Mouse (Mus musculus): ENCODE measurements around the gene Map2k5.

The Map2k5 gene

GRCm38 (mm10) chr9:63144502-63145248, 233.0 kb downstream of the Map2k5 start:
- no peak for DNase-seq

GRCm38 (mm10) chr9:63143641-63144501, 233.8 kb downstream of the Map2k5 start:
- no peak for DNase-seq

- no peak for DNase-seq
Observed at GRCm38 (mm10) chr9:63143227-63143626, 234.5 kb downstream of the Map2k5 start.

GRCm38 (mm10) chr9:63142335-63143036, 235.2 kb downstream of the Map2k5 start:
- DNase-seq = no peak

- DNase-seq = no peak
Observed at GRCm38 (mm10) chr9:63141641-63142334, 235.9 kb downstream of the Map2k5 start.

GRCm38 (mm10) chr9:63140211-63140610, 237.5 kb downstream of the Map2k5 start:
- DNase-seq = no peak

- DNase-seq = no peak
Observed at GRCm38 (mm10) chr9:63139661-63140060, 238.0 kb downstream of the Map2k5 start.

- DNase-seq = no peak
Observed at GRCm38 (mm10) chr9:63138481-63138967, 239.2 kb downstream of the Map2k5 start.

GRCm38 (mm10) chr9:63137615-63137915, 240.1 kb downstream of the Map2k5 start:
- no peak for DNase-seq

- DNase-seq = no peak
Observed at GRCm38 (mm10) chr9:63136756-63137614, 240.7 kb downstream of the Map2k5 start.

GRCm38 (mm10) chr9:63136241-63136640, 241.5 kb downstream of the Map2k5 start:
- no peak for DNase-seq

- DNase-seq = peak; percentile 54
Observed at GRCm38 (mm10) chr9:63135801-63136200, 241.9 kb downstream of the Map2k5 start.

GRCm38 (mm10) chr9:63135356-63135755, 242.3 kb downstream of the Map2k5 start:
- DNase-seq = no peak

GRCm38 (mm10) chr9:63133659-63134058, 244.0 kb downstream of the Map2k5 start:
- DNase-seq = no peak

GRCm38 (mm10) chr9:63132673-63133601, 244.8 kb downstream of the Map2k5 start:
- peak; percentile 90 for DNase-seq

GRCm38 (mm10) chr9:63131957-63132602, 245.6 kb downstream of the Map2k5 start:
- DNase-seq = no peak

- DNase-seq = no peak
Observed at GRCm38 (mm10) chr9:63129641-63130041, 248.1 kb downstream of the Map2k5 start.

- DNase-seq = no peak
Observed at GRCm38 (mm10) chr9:63124512-63124911, 253.2 kb downstream of the Map2k5 start.

GRCm38 (mm10) chr9:63123451-63124438, 254.0 kb downstream of the Map2k5 start:
- DNase-seq = peak; percentile 89
